Mouse (Mus musculus): ENCODE data around the gene Arl6ip4.

The Arl6ip4 gene

DNA sequence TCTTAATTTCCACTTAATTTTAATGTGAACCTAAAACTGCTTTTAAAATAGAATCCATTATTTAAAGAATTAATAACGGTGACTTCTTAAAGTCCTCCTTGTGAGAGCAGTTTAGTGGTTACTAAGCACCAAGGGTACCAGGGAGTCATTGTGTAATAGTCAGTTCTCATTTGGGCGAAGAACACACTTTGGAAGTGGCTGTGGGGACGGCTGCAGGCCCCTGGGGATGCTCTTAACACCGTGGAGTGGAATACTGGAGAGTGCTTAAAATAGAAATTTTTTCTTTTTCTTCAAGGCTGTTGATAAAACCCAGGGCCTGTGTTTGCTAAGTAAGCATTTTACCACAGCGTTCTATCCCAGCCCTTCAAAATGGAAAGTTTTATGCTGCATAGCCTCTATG lies 40.1 kb downstream of the Arl6ip4 start:
- no peak for DNase-seq (ENCODE audit: low read depth)

DNA sequence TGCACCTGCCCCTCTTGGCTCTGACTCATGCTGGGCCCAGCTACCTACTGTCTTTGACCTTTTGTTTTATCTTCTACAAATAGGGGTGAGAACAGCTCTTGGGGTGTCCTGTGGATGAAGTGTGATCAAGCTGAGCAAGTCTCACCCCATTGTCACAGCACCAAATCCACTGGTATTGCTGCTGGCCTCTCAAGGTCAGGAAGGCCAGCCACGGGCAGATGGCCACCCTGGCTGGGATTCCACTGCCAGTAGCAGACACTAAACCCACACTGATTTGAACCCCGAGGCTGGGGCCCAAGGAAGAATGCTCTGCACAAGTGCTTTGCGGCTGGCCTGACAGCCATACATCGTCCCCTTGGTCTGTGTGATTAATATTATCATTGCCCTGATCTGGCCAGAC lies 42.4 kb downstream of the Arl6ip4 start:
- DNase-seq (ENCODE audit: low read depth): no peak

DNA sequence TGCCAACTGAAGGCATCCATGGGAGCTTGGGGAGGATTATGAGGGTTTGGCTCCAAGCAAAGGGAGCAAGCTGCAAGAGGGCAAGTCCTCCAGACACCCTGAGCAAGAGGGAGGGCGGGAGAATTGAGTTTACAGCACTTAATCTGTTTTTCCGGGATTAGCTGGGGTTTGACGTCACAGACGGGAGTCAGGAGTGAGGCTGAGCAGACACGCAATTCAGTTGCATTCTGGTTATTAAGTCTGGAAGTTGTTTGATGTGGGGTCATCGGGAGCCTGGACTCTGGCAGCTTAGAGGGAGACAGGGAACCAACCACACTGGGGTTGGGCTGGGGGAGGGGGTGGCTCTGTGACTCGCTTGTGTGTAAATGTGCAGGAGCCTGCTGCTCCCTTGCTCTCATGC lies 43.6 kb downstream of the Arl6ip4 start:
- no peak for DNase-seq (ENCODE audit: low read depth)

DNA sequence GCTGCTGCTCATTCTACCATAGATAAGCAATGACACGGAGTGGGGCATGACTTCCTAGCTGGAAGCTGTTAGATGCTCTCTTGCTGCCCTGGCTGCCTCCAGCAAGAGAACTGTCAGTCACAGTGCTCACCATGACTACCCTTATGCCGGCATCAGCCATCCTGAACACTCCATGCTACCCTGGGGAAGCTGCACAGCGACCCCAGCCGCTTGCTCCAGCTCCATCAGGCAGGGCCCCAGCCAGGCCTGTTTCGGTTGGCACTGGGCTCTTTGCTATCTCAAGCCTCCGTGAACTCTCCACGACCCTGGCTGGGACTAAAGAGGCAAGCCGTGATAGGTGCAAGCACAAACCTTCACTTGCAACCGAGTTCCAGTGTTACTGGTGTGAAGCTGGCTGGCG lies 45.9 kb downstream of the Arl6ip4 start:
- no peak for DNase-seq (ENCODE audit: low read depth)

DNA sequence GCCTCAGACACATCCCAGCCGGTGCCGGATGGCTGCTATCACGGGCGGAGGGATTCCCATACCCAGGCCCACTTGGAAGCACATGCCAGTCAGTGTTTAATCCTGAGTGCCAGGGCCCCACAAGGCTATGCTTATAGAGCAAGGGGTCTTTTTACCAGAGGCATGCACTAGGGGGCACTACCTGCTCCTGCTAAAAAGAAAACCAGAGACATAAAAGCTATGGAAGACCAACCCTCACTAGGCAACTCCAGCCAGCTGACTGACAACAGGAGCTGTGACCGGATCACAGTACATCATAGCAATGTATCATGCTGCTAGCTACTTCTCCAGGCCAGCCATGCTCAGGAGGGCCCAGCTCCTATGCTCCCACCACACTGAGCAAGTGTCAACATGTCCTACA lies 46.7 kb downstream of the Arl6ip4 start:
- DNase-seq (ENCODE audit: low read depth): peak; percentile 55

DNA sequence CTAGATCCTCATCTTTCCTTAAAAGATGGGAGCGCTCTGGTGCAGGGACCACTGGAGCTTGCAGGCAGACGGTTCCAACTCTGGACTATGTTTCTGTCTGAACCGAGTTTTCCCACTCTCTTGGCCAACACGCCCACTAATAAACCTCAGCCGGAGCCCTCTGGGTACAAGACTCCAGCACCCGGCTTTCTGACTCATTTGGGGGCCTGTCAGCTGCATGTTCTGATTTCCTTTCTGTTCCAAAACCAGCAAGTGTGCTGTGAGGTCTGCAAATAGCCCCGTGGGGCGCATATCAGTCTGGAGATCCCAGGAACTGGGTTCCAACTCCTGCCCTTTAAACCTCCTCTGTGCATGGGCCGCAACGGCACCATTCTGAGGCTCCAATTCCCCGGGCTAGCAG lies 47.6 kb downstream of the Arl6ip4 start:
- no peak for DNase-seq (ENCODE audit: low read depth)

DNA sequence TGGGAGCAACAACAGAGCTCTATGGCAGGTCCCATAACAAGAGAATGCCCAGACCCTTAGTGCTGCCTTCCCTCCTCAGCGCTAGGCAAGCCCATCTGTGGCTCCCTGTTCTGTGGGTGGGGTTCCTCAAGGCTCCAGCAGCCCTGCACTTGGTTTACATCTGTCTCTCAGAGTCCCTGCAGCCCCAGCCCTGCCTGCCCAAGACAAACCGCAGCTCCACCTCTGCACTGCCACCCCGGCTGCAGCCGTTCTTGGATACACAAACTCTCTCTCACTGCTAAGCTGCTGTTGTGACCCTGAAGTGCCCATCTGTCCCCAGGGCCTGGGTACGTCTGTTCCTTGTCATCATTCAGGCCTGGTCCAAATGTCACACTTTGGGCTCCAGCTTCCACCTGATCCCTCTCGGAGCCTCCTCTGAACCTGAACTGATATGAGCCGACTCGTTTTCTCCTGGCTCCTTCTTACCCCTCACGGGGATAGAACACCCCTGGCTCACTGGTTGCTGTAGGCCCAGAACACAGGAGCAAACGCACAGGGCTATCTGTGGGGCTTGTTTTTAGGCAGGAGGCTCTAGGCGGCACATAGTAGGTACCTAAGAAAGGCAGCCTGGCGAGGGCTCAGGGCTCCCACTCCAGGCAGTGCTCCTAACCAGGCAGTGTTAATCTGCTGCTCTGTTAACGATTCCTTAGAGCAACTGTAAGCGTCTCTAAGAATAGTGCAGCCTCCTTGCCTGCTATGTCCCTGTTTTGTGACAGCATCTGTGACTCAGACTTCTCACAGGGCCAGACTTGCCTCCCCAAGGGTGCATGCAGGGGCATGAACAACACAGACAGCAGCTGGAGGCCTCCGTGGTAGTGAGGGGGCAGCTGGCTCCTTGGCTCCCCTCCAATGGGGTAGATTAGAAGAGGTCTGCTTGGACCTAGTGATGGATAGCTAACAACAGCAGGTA lies 50.0 kb downstream of the Arl6ip4 start:
- no peak for DNase-seq (ENCODE audit: low read depth)

DNA sequence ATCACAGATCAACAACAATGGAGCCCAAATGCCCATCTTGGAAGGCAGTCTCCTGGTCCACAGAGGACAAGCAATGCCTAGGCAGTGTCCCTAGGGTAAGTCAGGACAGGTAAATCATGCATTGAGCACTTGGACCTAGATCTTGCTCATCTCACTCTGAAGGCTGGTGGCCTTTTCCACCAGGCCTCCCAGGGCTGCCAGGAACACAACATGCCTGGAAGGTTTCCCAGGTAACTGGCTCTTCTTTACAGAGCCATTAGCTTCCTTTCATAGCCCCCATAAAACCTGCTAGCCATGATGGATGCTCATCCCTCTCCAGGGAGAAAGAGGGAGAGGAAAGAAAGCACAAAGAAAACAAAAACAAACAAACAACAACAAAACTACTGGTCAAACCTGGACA lies 50.9 kb downstream of the Arl6ip4 start:
- no peak for DNase-seq (ENCODE audit: low read depth)

DNA sequence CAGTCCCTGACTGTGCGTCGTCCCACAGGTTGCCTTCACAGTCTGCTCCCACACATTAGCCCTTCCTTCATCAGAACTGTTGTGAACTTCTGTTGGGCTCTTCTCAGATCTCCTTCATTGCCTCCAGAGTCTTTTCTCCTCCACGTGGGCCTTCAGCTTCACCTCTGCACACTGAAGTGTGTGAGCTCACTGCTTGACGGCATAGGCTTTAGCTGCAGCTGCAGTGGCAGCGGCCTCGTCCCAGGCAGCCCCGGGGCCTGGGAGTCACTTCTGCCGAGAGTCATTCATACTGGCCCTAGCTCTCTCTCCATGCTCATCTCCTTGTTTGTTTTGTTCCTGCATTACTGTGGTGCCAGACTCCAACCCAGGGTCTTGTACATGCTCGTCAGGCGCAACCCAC lies 51.7 kb downstream of the Arl6ip4 start:
- DNase-seq (ENCODE audit: low read depth): no peak

Data from c-Kit-positive CD71-positive TER-119-negative erythroid progenitor cells, embryonic 14.5 days (primary cell).